Mouse (Mus musculus) 416B (cell line): ENCODE results near the gene Mid1.
"Not testable (repeated sequence)": the region's sequence is repeated elsewhere in the genome, so short reads cannot be mapped to it uniquely, and the experiment has no call there.

Source experiments
- DNase-seq: peaks from one replicate; pipeline ENCODE4 v3.0.0; 2011; ENCODE audit warnings: low read depth

The Mid1 gene

GRCm38 (mm10) chrX:169972131-169972530 is 287.1 kb downstream of the Mid1 start:
- peak; percentile 26 for DNase-seq

GRCm38 (mm10) chrX:169972791-169973494 is 287.9 kb downstream of the Mid1 start:
- peak; percentile 89 for DNase-seq

- peak; percentile 41 for DNase-seq
Measured at GRCm38 (mm10) chrX:169973806-169974205, 288.8 kb downstream of the Mid1 start.

GRCm38 (mm10) chrX:169974456-169974855 is 289.5 kb downstream of the Mid1 start:
- DNase-seq: peak; percentile 34

- peak; percentile 9 for DNase-seq
Measured at GRCm38 (mm10) chrX:169974974-169975373, 290.0 kb downstream of the Mid1 start.

- not testable (repeated sequence) for DNase-seq
Measured at GRCm38 (mm10) chrX:169975681-169976131, 290.7 kb downstream of the Mid1 start.

- DNase-seq: not testable (repeated sequence)
Measured at GRCm38 (mm10) chrX:169976340-169976739, 291.3 kb downstream of the Mid1 start.

- DNase-seq: peak; percentile 28
Measured at GRCm38 (mm10) chrX:169977856-169978435, 292.9 kb downstream of the Mid1 start.

GRCm38 (mm10) chrX:169978436-169979381 is 293.7 kb downstream of the Mid1 start:
- DNase-seq: peak; percentile 81

- peak; percentile 42 for DNase-seq
Measured at GRCm38 (mm10) chrX:169979461-169980202, 294.6 kb downstream of the Mid1 start.

GRCm38 (mm10) chrX:169980203-169980556 is 295.2 kb downstream of the Mid1 start:
- DNase-seq: peak; percentile 21

- peak; percentile 35 for DNase-seq
Measured at GRCm38 (mm10) chrX:169980809-169981289, 295.9 kb downstream of the Mid1 start.

GRCm38 (mm10) chrX:169981761-169982181 is 296.8 kb downstream of the Mid1 start:
- peak; percentile 19 for DNase-seq

GRCm38 (mm10) chrX:169982606-169983400 is 297.8 kb downstream of the Mid1 start:
- peak; percentile 23 for DNase-seq

GRCm38 (mm10) chrX:169983401-169984165 is 298.6 kb downstream of the Mid1 start:
- DNase-seq: peak; percentile 17

- DNase-seq: not testable (repeated sequence)
Measured at GRCm38 (mm10) chrX:169984331-169984730, 299.3 kb downstream of the Mid1 start.

- peak; percentile 26 for DNase-seq
Measured at GRCm38 (mm10) chrX:169984853-169985252, 299.9 kb downstream of the Mid1 start.

- DNase-seq: peak; percentile 24
Measured at GRCm38 (mm10) chrX:169985796-169986195, 300.8 kb downstream of the Mid1 start.

- DNase-seq: peak; percentile 94
Measured at GRCm38 (mm10) chrX:169986519-169987367, 301.7 kb downstream of the Mid1 start.
